Mouse (Mus musculus): Measurements from ENCODE around the gene 2200002J24Rik.

DNA sequence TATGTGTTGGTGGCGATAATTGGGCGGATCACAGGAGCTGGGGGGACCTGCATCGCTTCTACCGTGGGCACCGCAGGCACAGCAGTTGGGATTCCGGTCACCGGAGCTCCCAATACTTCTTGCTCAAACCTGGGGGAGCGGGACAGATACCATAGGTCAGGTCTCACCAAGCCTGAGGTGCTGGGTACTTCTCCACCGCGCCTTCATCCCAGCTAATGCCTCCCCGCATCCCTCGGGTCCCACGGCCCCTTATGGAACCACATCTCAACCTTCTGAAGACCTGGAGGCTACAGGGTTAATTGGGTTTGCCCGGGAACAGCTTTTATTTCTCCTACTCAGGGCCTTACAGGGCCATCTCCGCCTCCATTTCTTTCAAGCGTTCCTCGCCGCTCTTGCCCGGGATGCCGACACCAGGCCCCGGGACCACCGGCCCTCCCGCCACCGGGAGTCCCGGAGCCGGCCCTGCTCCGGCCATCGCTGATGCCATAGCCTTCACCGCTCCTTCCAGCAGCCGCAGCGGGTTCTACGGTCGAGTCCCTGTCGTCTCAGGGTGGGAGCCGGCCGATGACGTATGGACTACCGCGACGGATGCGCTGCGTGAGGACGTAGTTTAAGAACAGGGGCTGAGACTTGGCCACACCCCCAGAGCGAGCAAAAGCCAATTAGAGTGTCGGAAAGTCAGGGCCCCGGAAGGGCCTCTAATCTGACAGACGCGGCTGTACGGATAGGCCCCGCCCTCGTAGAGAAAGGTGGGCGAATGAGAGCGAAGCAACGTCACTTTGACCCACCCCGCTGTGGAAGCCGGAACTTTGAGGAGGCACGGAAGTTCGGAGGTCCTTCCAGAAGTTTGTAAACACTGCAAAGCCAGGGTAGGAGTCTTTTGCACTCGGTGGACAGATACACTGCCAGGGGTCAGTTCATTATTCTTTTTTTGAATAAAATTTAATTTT is 48.9 kb upstream of the 2200002J24Rik start, which contains the start of gene Rbm42:
- TF ChIP-seq POLR2A (IDR thresholded peaks at IDR 0.05; ENCODE audit: low read depth, low read length) (peak; percentile 45), CTCF (conservative IDR thresholded peaks at IDR 0.05; ENCODE audit: insufficient read depth, insufficient read length, low read depth, low read length) (no peak)

Measured in kidney, adult 2 months (tissue).